Comparison of ENCODE assay signal across 10 mouse cellular contexts in genomic region chr3:30498202-30498828, GRCm38 (mm10). TPM values are rescaled to one million over a fixed set of nuclear protein-coding genes. Genes with fewer than 3 reads are reported as not detected.
DNase-seq lines count a peak whose midpoint lies in the region; ATAC-seq and TF ChIP-seq lines count a peak whose summit lies in the region.
"Had no signal": no experiment of that assay in that cellular context is flagged by ENCODE, and none has a peak within 500 bp of the region (broad histone marks: within the 10 kb centered on the region; RNA-seq: fewer than 3 reads in every experiment).

No protein-coding gene starts in this region.

- 23% methylated on average over 9 of the region's 9 CpGs for WGBS in hindbrain, embryonic 16.5 days
- WGBS in hindbrain, postnatal 0 days: 27% methylated on average over 9 of the region's 9 CpGs
- WGBS in embryonic facial prominence, embryonic 12.5 days: 15% methylated on average over 9 of the region's 9 CpGs
- WGBS in limb, embryonic 15.5 days: 26% methylated on average over 9 of the region's 9 CpGs

- H3K27me3 ChIP-seq in hindbrain, embryonic 16.5 days (replicated peaks; ENCODE audit: control insufficient read depth, insufficient read depth, low read length): 0 out of 2 replicates have a peak, but pooled peaks cover 2% of the 10 kb centered on the region
- H3K27me3 ChIP-seq in hindbrain, postnatal 0 days (ENCODE audit: insufficient read depth, low read length): 0 out of 2 replicates have a peak, but pooled peaks cover 2% of the 10 kb centered on the region
- no peaks in the 10 kb centered on the region for H3K27me3 ChIP-seq in embryonic facial prominence, embryonic 12.5 days
- H3K27me3 ChIP-seq in limb, embryonic 15.5 days: no peaks in the 10 kb centered on the region
- H3K27me3 ChIP-seq: hindbrain, embryonic 12.5 days; liver, embryonic 15.5 days had no signal

- no peak overlapping the region for H3K4me3 ChIP-seq in hindbrain, embryonic 16.5 days (ENCODE audit: low read length)
- H3K4me3 ChIP-seq in hindbrain, postnatal 0 days (ENCODE audit: low read length): no peak overlapping the region
- H3K4me3 ChIP-seq in embryonic facial prominence, embryonic 12.5 days: no peak overlapping the region
- H3K4me3 ChIP-seq in limb, embryonic 15.5 days: no peak overlapping the region
- H3K4me3 ChIP-seq: embryonic facial prominence, embryonic 13.5 days; hindbrain, embryonic 12.5 days; liver, embryonic 15.5 days had no signal

- no peak for TF ChIP-seq CTCF in hindbrain, postnatal 0 days (IDR thresholded peaks at IDR 0.05; ENCODE audit: low read depth)

- H3K36me3 ChIP-seq in hindbrain, embryonic 16.5 days (ENCODE audit: control insufficient read depth, insufficient read depth, low read length): no peaks in the 10 kb centered on the region
- H3K36me3 ChIP-seq in hindbrain, postnatal 0 days (ENCODE audit: insufficient read depth, low read length): no peaks in the 10 kb centered on the region
- no peaks in the 10 kb centered on the region for H3K36me3 ChIP-seq in embryonic facial prominence, embryonic 12.5 days
- H3K36me3 ChIP-seq in limb, embryonic 15.5 days: no peaks in the 10 kb centered on the region
- H3K36me3 ChIP-seq: embryonic facial prominence, embryonic 13.5 days; hindbrain, embryonic 12.5 days; liver, embryonic 15.5 days had no signal

- H3K27ac ChIP-seq in hindbrain, embryonic 16.5 days (ENCODE audit: low read depth, low read length): 0 out of 2 replicates have a peak overlapping the region, but pooled peaks have one; percentile 12
- H3K27ac ChIP-seq in hindbrain, postnatal 0 days: no peak overlapping the region
- H3K27ac ChIP-seq in embryonic facial prominence, embryonic 12.5 days: no peak overlapping the region
- peak overlapping the region; percentile 47; the same call in 1 of the 2 replicates for H3K27ac ChIP-seq in limb, embryonic 15.5 days
- H3K27ac ChIP-seq: embryonic facial prominence, embryonic 13.5 days; hindbrain, embryonic 12.5 days; liver, embryonic 15.5 days had no signal

- ATAC-seq in hindbrain, embryonic 16.5 days: no peak
- no peak for ATAC-seq in hindbrain, postnatal 0 days
- 0 out of 2 replicates have a peak, but pooled peaks have one; percentile 52 for ATAC-seq in common myeloid progenitor, adult 5-6 weeks (replicated peaks; ENCODE audit: low read depth, poor library complexity, severe bottlenecking)
- ATAC-seq in embryonic facial prominence, embryonic 12.5 days (ENCODE audit: insufficient number of reproducible peaks, insufficient read depth, low FRiP score, low TSS enrichment): no peak
- no peak for ATAC-seq in limb, embryonic 15.5 days (ENCODE audit: insufficient number of reproducible peaks, low FRiP score, low TSS enrichment, low read depth)

- no peak overlapping the region for H3K4me2 ChIP-seq in hindbrain, embryonic 16.5 days (ENCODE audit: low read length)
- no peak overlapping the region for H3K4me2 ChIP-seq in hindbrain, postnatal 0 days (ENCODE audit: low read depth, low read length)
- peak overlapping the region; percentile 8; the same call in 1 of the 2 replicates for H3K4me2 ChIP-seq in embryonic facial prominence, embryonic 12.5 days (replicated peaks)
- 0 out of 2 replicates have a peak overlapping the region, but pooled peaks have one; percentile 7 for H3K4me2 ChIP-seq in limb, embryonic 15.5 days
- H3K4me2 ChIP-seq: embryonic facial prominence, embryonic 13.5 days; hindbrain, embryonic 12.5 days; liver, embryonic 15.5 days had no signal

- H3K4me1 ChIP-seq in hindbrain, embryonic 16.5 days (ENCODE audit: control insufficient read depth, insufficient read depth, low read depth, low read length): no peaks in the 10 kb centered on the region
- H3K4me1 ChIP-seq in hindbrain, postnatal 0 days (ENCODE audit: insufficient read depth, low read length): no peaks in the 10 kb centered on the region
- H3K4me1 ChIP-seq in embryonic facial prominence, embryonic 12.5 days: peaks cover 6% of the 10 kb centered on the region; the same call in 1 of the 2 replicates
- peaks cover 9% of the 10 kb centered on the region for H3K4me1 ChIP-seq in limb, embryonic 15.5 days
- H3K4me1 ChIP-seq: embryonic facial prominence, embryonic 13.5 days; hindbrain, embryonic 12.5 days; liver, embryonic 15.5 days had no signal

- peaks cover under 1% of the 10 kb centered on the region; the same call in 1 of the 2 replicates for H3K9me3 ChIP-seq in hindbrain, embryonic 16.5 days (ENCODE audit: control insufficient read depth, low read length)
- H3K9me3 ChIP-seq in hindbrain, postnatal 0 days (ENCODE audit: low read length): 0 out of 2 replicates have a peak, but pooled peaks cover under 1% of the 10 kb centered on the region
- no peaks in the 10 kb centered on the region for H3K9me3 ChIP-seq in embryonic facial prominence, embryonic 12.5 days
- H3K9me3 ChIP-seq in limb, embryonic 15.5 days: no peaks in the 10 kb centered on the region
- H3K9me3 ChIP-seq: liver, embryonic 15.5 days had no signal

- H3K9ac ChIP-seq in hindbrain, embryonic 16.5 days (ENCODE audit: low read depth, low read length): no peak overlapping the region
- no peak overlapping the region for H3K9ac ChIP-seq in hindbrain, postnatal 0 days (replicated peaks; ENCODE audit: low read length)
- H3K9ac ChIP-seq in embryonic facial prominence, embryonic 12.5 days: no peak overlapping the region
- H3K9ac ChIP-seq in limb, embryonic 15.5 days: no peak overlapping the region
- H3K9ac ChIP-seq: embryonic facial prominence, embryonic 13.5 days; hindbrain, embryonic 12.5 days; liver, embryonic 15.5 days had no signal

- DNase-seq in hindbrain, postnatal 0 days (ENCODE audit: low spot score): no peak
- no peak for DNase-seq in retina, postnatal 1 day
- DNase-seq in spleen, adult 18-20 months: no peak

RNA-seq across cellular contexts. Expression of gene Mecom, which starts 49.5 kb away (rescaled TPM):
- 7.0 and 7.9 TPM in 2 replicates for polyA plus RNA-seq in hindbrain, embryonic 16.5 days (2015; fragmentation: Nextera tagmentation; extraction: Ambion mirVana)
- 6.9 and 8.3 TPM in 2 replicates for total RNA-seq in hindbrain, postnatal 0 days (2014; rRNA removed)
- polyA plus RNA-seq in hindbrain, postnatal 0 days (2015; fragmentation: Nextera tagmentation; extraction: Ambion mirVana): 4.1 and 4.5 TPM in 2 replicates
- 3.9 and 10.8 TPM in 2 replicates for total RNA-seq in common myeloid progenitor, adult 5-6 weeks (2017)
- 37.4 and 39.6 TPM in 2 replicates for polyA plus RNA-seq in embryonic facial prominence, embryonic 12.5 days (2016; fragmentation: Nextera tagmentation; extraction: Ambion mirVana)
- polyA plus RNA-seq in limb, embryonic 15.5 days (2015; fragmentation: Nextera tagmentation; extraction: Ambion mirVana): 37.7 and 38.4 TPM in 2 replicates

Comparison
In these comparisons a context has a peak if more than half of its experiments do, and no peak if none do; other contexts are left out.
1. H3K27ac ChIP-seq: peak in hindbrain, embryonic 16.5 days (single experiment) and limb, embryonic 15.5 days (single experiment); none in hindbrain, postnatal 0 days (single experiment) and embryonic facial prominence, embryonic 12.5 days (single experiment).
2. H3K4me2 ChIP-seq: peak in embryonic facial prominence, embryonic 12.5 days (single experiment) and limb, embryonic 15.5 days (single experiment); none in hindbrain, embryonic 16.5 days (single experiment) and hindbrain, postnatal 0 days (single experiment).